In genomic region chr3:36816633-36817032, GRCm38 (mm10) we compare ENCODE assay signal across 23 mouse cellular contexts. TPM values are rescaled to one million over a fixed set of nuclear protein-coding genes. Genes with fewer than 3 reads are reported as not detected.
DNase-seq lines count a peak whose midpoint lies in the region; ATAC-seq and TF ChIP-seq lines count a peak whose summit lies in the region.
"Had no signal": no experiment of that assay in that cellular context is flagged by ENCODE, and none has a peak within 500 bp of the region (broad histone marks: within the 10 kb centered on the region; RNA-seq: fewer than 3 reads in every experiment).

No protein-coding gene starts in this region.

- H3K27me3 ChIP-seq in hindbrain, embryonic 11.5 days (ENCODE audit: control insufficient read depth, insufficient read depth, low read length): no peaks in the 10 kb centered on the region
- no peaks in the 10 kb centered on the region for H3K27me3 ChIP-seq in liver, embryonic 12.5 days (replicated peaks)
- no peaks in the 10 kb centered on the region; the same call in 1 of the 2 replicates for H3K27me3 ChIP-seq in cerebellum, adult 2 months (ENCODE audit: control insufficient read depth, insufficient read depth, low read length)
- H3K27me3 ChIP-seq: embryonic facial prominence, embryonic 12.5 days; forebrain, embryonic 13.5 days; forebrain, embryonic 15.5 days had no signal

- ATAC-seq in granulocyte monocyte progenitor cell, adult 5-6 weeks (replicated peaks; ENCODE audit: poor library complexity, severe bottlenecking): peak; percentile 25; the same call in 1 of the 2 replicates
- ATAC-seq in megakaryocyte progenitor cell, adult 5-6 weeks (replicated peaks; ENCODE audit: poor library complexity): 0 out of 2 replicates have a peak, but pooled peaks have one; percentile 20
- ATAC-seq in hindbrain, embryonic 11.5 days (ENCODE audit: low FRiP score): no peak
- ATAC-seq in liver, embryonic 12.5 days: no peak
- ATAC-seq: activated CD4-positive, CD25-positive, alpha-beta regulatory T cell, adult 4 months; forebrain, embryonic 13.5 days; forebrain, embryonic 15.5 days; Patski had no signal

- no peak overlapping the region for H3K4me2 ChIP-seq in hindbrain, embryonic 11.5 days (replicated peaks; ENCODE audit: low read depth, low read length)
- H3K4me2 ChIP-seq in liver, embryonic 12.5 days: no peak overlapping the region
- H3K4me2 ChIP-seq: embryonic facial prominence, embryonic 12.5 days; forebrain, embryonic 13.5 days; forebrain, embryonic 15.5 days had no signal

- peak; percentile 87 for DNase-seq in A20 (ENCODE audit: low read depth, low spot score)
- DNase-seq in B cell, adult 2 months: peak; percentile 29 to 42
- no peak for DNase-seq in hindbrain, embryonic 11.5 days (ENCODE audit: low spot score)
- DNase-seq in adrenal gland, postnatal 4 days (ENCODE audit: low spot score in 2 of 2): no peak
- DNase-seq in cerebellum, adult 2 months: no peak
- DNase-seq: adrenal gland, adult 8-10 months; adrenal gland, postnatal 14 days; adrenal gland, postnatal 36 days; cerebellum, adult 11 months; cerebellum, adult 18-20 months; cerebellum, adult 9-10 months; cerebellum, postnatal 10 days; cerebellum, postnatal 25 days had no signal

- no peaks in the 10 kb centered on the region for H3K9me3 ChIP-seq in hindbrain, embryonic 11.5 days (ENCODE audit: control insufficient read depth, low read length)
- H3K9me3 ChIP-seq in liver, embryonic 12.5 days (replicated peaks): no peaks in the 10 kb centered on the region
- H3K9me3 ChIP-seq: embryonic facial prominence, embryonic 10.5 days; embryonic facial prominence, embryonic 12.5 days; forebrain, embryonic 13.5 days; forebrain, embryonic 15.5 days; G1E had no signal

- no peak overlapping the region for H3K4me3 ChIP-seq in hindbrain, embryonic 11.5 days (ENCODE audit: low read depth, low read length)
- no peak overlapping the region for H3K4me3 ChIP-seq in liver, embryonic 12.5 days
- H3K4me3 ChIP-seq in cerebellum, adult 2 months (replicated peaks; ENCODE audit: insufficient read depth, low read depth, low read length): no peak overlapping the region
- H3K4me3 ChIP-seq: embryonic facial prominence, embryonic 10.5 days; embryonic facial prominence, embryonic 12.5 days; forebrain, embryonic 13.5 days; forebrain, embryonic 15.5 days had no signal

- 93% methylated on average over 5 of the region's 5 CpGs for WGBS in hindbrain, embryonic 11.5 days
- 66% methylated on average over 5 of the region's 5 CpGs for WGBS in liver, embryonic 12.5 days (ENCODE audit: insufficient replicate concordance)
- WGBS in cerebellum, adult 2 months: 91% methylated on average over 5 of the region's 5 CpGs

- TF ChIP-seq POLR2A in cerebellum, adult 2 months (IDR thresholded peaks at IDR 0.05; ENCODE audit: borderline replicate concordance, insufficient read depth, low read length): no peak

- no peaks in the 10 kb centered on the region for H3K4me1 ChIP-seq in hindbrain, embryonic 11.5 days (replicated peaks; ENCODE audit: control insufficient read depth, insufficient read depth, low read length)
- no peaks in the 10 kb centered on the region for H3K4me1 ChIP-seq in liver, embryonic 12.5 days
- no peaks in the 10 kb centered on the region for H3K4me1 ChIP-seq in cerebellum, adult 2 months (ENCODE audit: control insufficient read depth, insufficient read depth, low read length)
- H3K4me1 ChIP-seq: embryonic facial prominence, embryonic 12.5 days; forebrain, embryonic 13.5 days; forebrain, embryonic 15.5 days had no signal

- H3K9ac ChIP-seq in hindbrain, embryonic 11.5 days (ENCODE audit: low read depth, low read length): no peak overlapping the region
- no peak overlapping the region for H3K9ac ChIP-seq in liver, embryonic 12.5 days
- H3K9ac ChIP-seq: embryonic facial prominence, embryonic 12.5 days; forebrain, embryonic 13.5 days; forebrain, embryonic 15.5 days had no signal

- no peak for TF ChIP-seq CTCF in cerebellum, adult 2 months (IDR thresholded peaks at IDR 0.05; ENCODE audit: borderline replicate concordance, insufficient read depth, low read depth, low read length)

- H3K27ac ChIP-seq in hindbrain, embryonic 11.5 days (ENCODE audit: low read depth, low read length): no peak overlapping the region
- H3K27ac ChIP-seq in liver, embryonic 12.5 days: no peak overlapping the region
- no peak overlapping the region for H3K27ac ChIP-seq in cerebellum, adult 2 months (ENCODE audit: insufficient read depth, low read length)
- H3K27ac ChIP-seq: embryonic facial prominence, embryonic 10.5 days; embryonic facial prominence, embryonic 12.5 days; forebrain, embryonic 13.5 days; forebrain, embryonic 15.5 days had no signal

- no peaks in the 10 kb centered on the region for H3K36me3 ChIP-seq in hindbrain, embryonic 11.5 days (ENCODE audit: control insufficient read depth, insufficient read depth, low read length)
- H3K36me3 ChIP-seq in liver, embryonic 12.5 days: no peaks in the 10 kb centered on the region
- H3K36me3 ChIP-seq: embryonic facial prominence, embryonic 10.5 days; embryonic facial prominence, embryonic 12.5 days; forebrain, embryonic 15.5 days; G1E had no signal

RNA-seq across cellular contexts. Expression of gene 4932438A13Rik, which starts 46.3 kb away (rescaled TPM):
- total RNA-seq in granulocyte monocyte progenitor cell, adult 5-6 weeks (2014; fragmentation: Nextera tagmentation): 73.5 and 74.2 TPM in 2 replicates
- total RNA-seq in granulocyte monocyte progenitor cell, adult 5-6 weeks (2017): 38.2 and 43.3 TPM in 2 replicates
- 70.3 and 90.5 TPM in 2 replicates for total RNA-seq in megakaryocyte progenitor cell, adult 5-6 weeks (2015)
- 29.4 and 49.4 TPM in 2 replicates for total RNA-seq in megakaryocyte progenitor cell, adult 5-6 weeks (2017)
- 45.7 and 62.4 TPM in 2 replicates for polyA plus RNA-seq in hindbrain, embryonic 11.5 days (2014; fragmentation: Nextera tagmentation; extraction: Ambion mirVana)
- 22.5 and 22.8 TPM in 2 replicates for polyA plus RNA-seq in liver, embryonic 12.5 days (2016; fragmentation: Nextera tagmentation; extraction: Ambion mirVana)
- total RNA-seq in adrenal gland, postnatal 4 days (2021): 10 to 100 TPM; 52.7 to 55.8 TPM
- polyA plus RNA-seq in cerebellum, adult 2 months (2012; rRNA removed): 52.1 and 55.6 TPM in 2 replicates

Comparison
In these comparisons a context has a peak if more than half of its experiments do, and no peak if none do; other contexts are left out.
1. DNase-seq: peak in A20 (single experiment) and B cell, adult 2 months (2 of 2); none in hindbrain, embryonic 11.5 days (single experiment), adrenal gland, postnatal 4 days (0 of 2) and cerebellum, adult 2 months (0 of 2).
2. ATAC-seq: peak in granulocyte monocyte progenitor cell, adult 5-6 weeks (single experiment) and megakaryocyte progenitor cell, adult 5-6 weeks (single experiment); none in hindbrain, embryonic 11.5 days (single experiment) and liver, embryonic 12.5 days (single experiment).